Mouse (Mus musculus): ENCODE data around the gene Cntnap3. TPM values are rescaled to one million over a fixed set of nuclear protein-coding genes. Genes with fewer than 3 reads are reported as not detected.
"Not testable (repeated sequence)": the region's sequence is repeated elsewhere in the genome, so short reads cannot be mapped to it uniquely, and the experiment has no call there.

Cntnap3 gene
- polyA plus RNA-seq (2012; rRNA removed), result 0.04 and 0.08 TPM in 2 replicates

DNA sequence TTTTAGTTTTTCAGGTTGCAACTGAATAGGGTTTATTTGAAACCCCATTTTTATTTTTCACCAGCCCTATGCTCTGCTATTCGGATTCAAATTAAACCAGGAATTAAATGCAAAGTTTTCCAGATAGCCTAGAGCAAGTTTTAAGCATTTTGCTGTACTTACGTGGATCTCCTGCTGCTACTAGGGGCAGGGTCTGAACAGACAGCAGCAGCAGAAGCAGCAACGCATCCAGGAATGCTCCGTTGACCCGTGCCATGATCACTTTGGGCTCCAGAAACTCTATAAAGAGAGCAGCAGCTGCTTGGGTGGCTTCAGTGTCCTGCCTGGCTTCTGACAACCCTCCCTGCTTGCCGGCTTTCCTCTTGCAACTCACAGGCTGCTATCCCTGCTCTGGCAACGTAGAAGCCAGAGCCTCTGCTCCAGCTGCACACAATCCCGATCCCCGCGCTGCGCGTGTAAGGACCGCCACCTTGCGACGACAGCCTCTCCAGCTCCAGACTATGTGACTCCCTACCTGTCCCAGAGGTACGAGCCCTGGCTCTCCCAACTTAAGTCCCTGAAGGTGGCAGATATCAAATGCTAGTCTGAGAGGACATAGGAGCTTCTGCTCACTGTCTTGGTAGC lies at the start of gene Cntnap3:
Cntnap3 (minus strand) TSS at position 371 of the 624 bp plus-strand sequence.
- Histone ChIP-seq H3K4me1 (ENCODE audit: control insufficient read depth, insufficient read depth, insufficient read length, low read length) (no peaks in the 10 kb centered on the region), H3K27me3 (ENCODE audit: control insufficient read depth, insufficient read depth, low read length) (no peaks in the 10 kb centered on the region), H3K4me3 (ENCODE audit: low read depth, low read length) (0 out of 2 replicates have a peak within 1 kb of the TSS, but pooled peaks have one; percentile 2), H3K36me3 (ENCODE audit: control insufficient read depth, insufficient read depth, low read length) (no peaks in the 10 kb centered on the region), H3K27ac (ENCODE audit: insufficient read depth, low read depth, low read length) (no peak within 1 kb of the TSS)
- TF ChIP-seq POLR2A (IDR thresholded peaks at IDR 0.05; ENCODE audit: low read depth, low read length), result no peak
- no peak for TF ChIP-seq CTCF (IDR thresholded peaks at IDR 0.05; ENCODE audit: extremely low read depth, insufficient read length, insufficient replicate concordance, low read depth, low read length)
- 13% methylated on average over 16 of the region's 16 CpGs for WGBS

DNA sequence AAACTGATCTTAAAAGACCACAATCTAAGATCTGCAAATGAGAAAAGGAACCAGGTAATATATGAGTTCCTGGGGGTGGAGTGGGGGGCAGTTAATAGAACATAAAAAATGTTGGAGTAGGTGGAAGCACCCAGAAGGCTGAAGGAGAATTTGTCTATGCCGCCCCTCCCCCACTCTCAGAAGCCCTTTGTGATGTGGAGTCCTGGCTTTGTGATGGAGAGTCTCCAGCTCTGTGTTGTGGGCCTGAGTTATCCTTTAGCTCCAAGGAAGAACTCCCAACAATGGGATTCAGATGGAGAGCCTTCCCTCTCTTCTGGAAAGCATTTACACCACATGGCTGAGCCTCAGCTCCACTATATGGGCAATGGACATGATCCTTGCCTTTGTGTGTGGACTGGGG lies 13.4 kb upstream of the Cntnap3 start, which contains the start of gene Spata31:
Spata31 (plus strand) TSS at position 216 of the 400 bp plus-strand sequence.
- Histone ChIP-seq H3K27me3 (ENCODE audit: control insufficient read depth, insufficient read depth, low read length) (no peaks in the 10 kb centered on the region), H3K36me3 (ENCODE audit: control insufficient read depth, insufficient read depth, low read length) (no peaks in the 10 kb centered on the region), H3K4me3 (ENCODE audit: low read depth, low read length) (no peak within 1 kb of the TSS), H3K27ac (ENCODE audit: insufficient read depth, low read depth, low read length) (no peak within 1 kb of the TSS), H3K4me1 (ENCODE audit: control insufficient read depth, insufficient read depth, insufficient read length, low read length) (no peaks in the 10 kb centered on the region)
- 61% methylated on average over 1 of the region's 1 CpGs for WGBS
- TF ChIP-seq CTCF (IDR thresholded peaks at IDR 0.05; ENCODE audit: extremely low read depth, insufficient read length, insufficient replicate concordance, low read depth, low read length) (no peak), POLR2A (IDR thresholded peaks at IDR 0.05; ENCODE audit: low read depth, low read length) (no peak)

GRCm38 (mm10) chr13:64903132-64903531 lies 623 bp downstream of the Cntnap3 start:
- Histone ChIP-seq H3K27ac (ENCODE audit: insufficient read depth, low read depth, low read length) (no peak overlapping the region), H3K36me3 (ENCODE audit: control insufficient read depth, insufficient read depth, low read length) (no peaks in the 10 kb centered on the region), H3K4me3 (ENCODE audit: low read depth, low read length) (no peak overlapping the region), H3K4me1 (ENCODE audit: control insufficient read depth, insufficient read depth, insufficient read length, low read length) (no peaks in the 10 kb centered on the region), H3K27me3 (ENCODE audit: control insufficient read depth, insufficient read depth, low read length) (no peaks in the 10 kb centered on the region)
- 39% methylated on average over 1 of the region's 1 CpGs for WGBS
- no peak for TF ChIP-seq CTCF (IDR thresholded peaks at IDR 0.05; ENCODE audit: extremely low read depth, insufficient read length, insufficient replicate concordance, low read depth, low read length)
- no peak for TF ChIP-seq POLR2A (IDR thresholded peaks at IDR 0.05; ENCODE audit: low read depth, low read length)

DNA sequence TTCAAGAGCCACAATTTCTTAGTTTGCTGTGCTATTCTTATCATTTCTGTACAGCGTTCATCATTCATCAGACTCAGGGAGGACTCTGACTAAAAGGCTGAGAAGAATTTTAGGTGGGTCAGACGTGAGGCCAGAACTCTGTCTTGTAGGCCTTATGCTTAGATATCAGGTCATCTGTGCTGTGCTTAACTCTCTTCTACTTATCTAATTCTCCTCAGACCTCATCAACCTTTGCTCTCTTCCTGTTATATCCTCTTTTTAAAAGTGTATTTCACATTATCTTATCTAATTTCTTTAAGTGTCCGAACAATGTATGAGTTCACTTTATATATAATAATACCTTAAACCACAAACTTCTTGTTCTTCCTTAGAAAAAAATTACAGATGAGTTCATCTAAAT lies 38.4 kb downstream of the Cntnap3 start:
- Histone ChIP-seq H3K4me3 (ENCODE audit: low read depth, low read length) (no peak overlapping the region), H3K27me3 (ENCODE audit: control insufficient read depth, insufficient read depth, low read length) (no peaks in the 10 kb centered on the region), H3K36me3 (ENCODE audit: control insufficient read depth, insufficient read depth, low read length) (no peaks in the 10 kb centered on the region), H3K4me1 (ENCODE audit: control insufficient read depth, insufficient read depth, insufficient read length, low read length) (no peaks in the 10 kb centered on the region), H3K27ac (ENCODE audit: insufficient read depth, low read depth, low read length) (no peak overlapping the region)
- TF ChIP-seq POLR2A (IDR thresholded peaks at IDR 0.05; ENCODE audit: low read depth, low read length), result no peak
- no peak for TF ChIP-seq CTCF (IDR thresholded peaks at IDR 0.05; ENCODE audit: extremely low read depth, insufficient read length, insufficient replicate concordance, low read depth, low read length)
- WGBS, result 80% methylated on average over 3 of the region's 3 CpGs

- not testable (repeated sequence) for H3K27me3 ChIP-seq (ENCODE audit: control insufficient read depth, insufficient read depth, low read length); H3K4me3 ChIP-seq (ENCODE audit: low read depth, low read length); H3K27ac ChIP-seq (ENCODE audit: insufficient read depth, low read depth, low read length); H3K4me1 ChIP-seq (ENCODE audit: control insufficient read depth, insufficient read depth, insufficient read length, low read length); H3K36me3 ChIP-seq (ENCODE audit: control insufficient read depth, insufficient read depth, low read length)
- WGBS, result 52% methylated on average over 5 of the region's 5 CpGs
Observed at GRCm38 (mm10) chr13:64824856-64825255, 78.9 kb downstream of the Cntnap3 start.

DNA sequence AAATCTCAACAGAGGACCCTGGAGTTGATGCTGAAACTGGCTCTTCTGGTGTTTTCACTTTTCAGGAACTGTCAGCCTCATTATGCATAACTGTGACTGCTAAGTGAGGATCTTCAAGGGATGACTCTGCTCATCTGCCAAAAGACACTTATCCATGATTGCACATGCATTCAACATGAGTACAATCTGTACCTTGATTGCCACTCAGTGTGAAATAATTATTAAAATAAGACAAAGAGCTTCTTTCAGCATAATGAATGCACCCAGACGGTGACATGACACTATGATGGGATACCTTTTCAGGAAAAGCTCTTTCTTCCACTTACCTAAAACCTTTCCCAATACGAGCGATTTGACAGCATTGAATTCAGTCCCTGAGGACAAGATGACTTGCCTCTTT lies 158.4 kb downstream of the Cntnap3 start:
- H3K4me3 ChIP-seq (ENCODE audit: low read depth, low read length), result no peak overlapping the region
- 85% methylated on average over 3 of the region's 3 CpGs for WGBS

GRCm38 (mm10) chr13:64732244-64732643 lies 171.5 kb downstream of the Cntnap3 start:
- no peaks in the 10 kb centered on the region for H3K36me3 ChIP-seq (ENCODE audit: control insufficient read depth, insufficient read depth, low read length)
- H3K4me3 ChIP-seq (ENCODE audit: low read depth, low read length), result no peak overlapping the region
- H3K27ac ChIP-seq (ENCODE audit: insufficient read depth, low read depth, low read length), result no peak overlapping the region
- WGBS, result 36% methylated on average over 3 of the region's 3 CpGs
- no peaks in the 10 kb centered on the region for H3K4me1 ChIP-seq (ENCODE audit: control insufficient read depth, insufficient read depth, insufficient read length, low read length)
- TF ChIP-seq CTCF (IDR thresholded peaks at IDR 0.05; ENCODE audit: extremely low read depth, insufficient read length, insufficient replicate concordance, low read depth, low read length), result no peak
- no peak for TF ChIP-seq POLR2A (IDR thresholded peaks at IDR 0.05; ENCODE audit: low read depth, low read length)
- H3K27me3 ChIP-seq (ENCODE audit: control insufficient read depth, insufficient read depth, low read length), result no peaks in the 10 kb centered on the region

More for the DNA sequence above, 158.4 kb downstream of the Cntnap3 start:
- no peak overlapping the region for H3K27ac ChIP-seq (ENCODE audit: insufficient read depth, low read depth, low read length)
- TF ChIP-seq CTCF (IDR thresholded peaks at IDR 0.05; ENCODE audit: extremely low read depth, insufficient read length, insufficient replicate concordance, low read depth, low read length) (no peak), POLR2A (IDR thresholded peaks at IDR 0.05; ENCODE audit: low read depth, low read length) (no peak)
- H3K4me1 ChIP-seq (ENCODE audit: control insufficient read depth, insufficient read depth, insufficient read length, low read length), result no peaks in the 10 kb centered on the region
- no peaks in the 10 kb centered on the region for H3K36me3 ChIP-seq (ENCODE audit: control insufficient read depth, insufficient read depth, low read length)
- H3K27me3 ChIP-seq (ENCODE audit: control insufficient read depth, insufficient read depth, low read length), result no peaks in the 10 kb centered on the region
